Comparison of ENCODE assay signal across 25 mouse cellular contexts in the genomic region with DNA sequence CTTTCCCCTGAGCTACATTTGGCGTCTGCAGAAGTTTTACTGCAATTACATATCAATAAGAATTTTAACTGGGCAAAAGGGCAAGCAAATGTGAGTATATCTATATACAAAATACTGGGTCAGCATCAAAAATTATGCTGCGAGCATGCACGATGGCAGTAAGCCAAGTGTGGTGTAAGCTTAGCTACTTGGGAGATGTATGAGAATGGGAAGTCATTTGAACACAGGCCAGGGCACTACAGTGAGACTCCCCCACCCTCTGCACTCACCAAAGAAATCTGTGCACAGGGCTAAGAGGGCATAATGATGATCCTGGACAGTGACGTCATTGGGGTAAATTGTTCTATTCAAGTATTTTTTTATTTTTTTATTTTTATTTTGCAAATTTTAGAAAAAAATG. TPM values are rescaled to one million over a fixed set of nuclear protein-coding genes. Genes with fewer than 3 reads are reported as not detected.
DNase-seq lines count a peak whose midpoint lies in the region; ATAC-seq and TF ChIP-seq lines count a peak whose summit lies in the region.
"Had no signal": no experiment of that assay in that cellular context is flagged by ENCODE, and none has a peak within 500 bp of the region (broad histone marks: within the 10 kb centered on the region; RNA-seq: fewer than 3 reads in every experiment).

No protein-coding gene starts in this region.

- TF ChIP-seq EP300 in lung, postnatal 0 days (IDR thresholded peaks at IDR 0.05), result no peak

- DNase-seq in lung, embryonic 14.5 days, result peak; percentile 93
- DNase-seq in lung, postnatal 25 days (ENCODE audit: low spot score), result no peak
- peak; percentile 65 for DNase-seq in lung, postnatal 0 days (ENCODE audit: low spot score)
- DNase-seq in lung, postnatal 14 days, result no peak
- DNase-seq in NIH3T3 (ENCODE audit: low read depth) (peak; percentile 76), adipocyte (ENCODE audit: low spot score) (peak; percentile 74)
- DNase-seq in cerebellum, adult 2 months, result no peak
- DNase-seq: adrenal gland, adult 2 months; adrenal gland, postnatal 14 days; cerebellum, adult 11 months; cerebellum, adult 8-10 months; cerebellum, postnatal 10 days; cerebellum, postnatal 36 days; embryo, embryonic 11 days; forebrain, postnatal 0 days; gastrocnemius, adult 2 months; gastrocnemius, postnatal 14 days; heart, adult 11 months had no signal

- peaks cover 73% of the 10 kb centered on the region for H3K36me3 ChIP-seq in lung, embryonic 14.5 days (ENCODE audit: insufficient read depth)
- peaks cover 25% of the 10 kb centered on the region for H3K36me3 ChIP-seq in lung, postnatal 0 days (ENCODE audit: insufficient read depth, low read length)

- H3K9ac ChIP-seq in lung, embryonic 14.5 days, result no peak overlapping the region
- H3K9ac ChIP-seq in lung, postnatal 0 days (replicated peaks; ENCODE audit: low read depth), result no peak overlapping the region
- H3K9ac ChIP-seq: embryonic facial prominence, embryonic 15.5 days; forebrain, postnatal 0 days; hindbrain, embryonic 12.5 days; hindbrain, embryonic 15.5 days had no signal

- H3K9me3 ChIP-seq in lung, embryonic 14.5 days (ENCODE audit: low read depth, low read length), result no peaks in the 10 kb centered on the region
- H3K9me3 ChIP-seq in lung, postnatal 0 days (ENCODE audit: low read length), result no peaks in the 10 kb centered on the region
- H3K9me3 ChIP-seq: embryonic facial prominence, embryonic 15.5 days; hindbrain, embryonic 12.5 days; hindbrain, embryonic 15.5 days had no signal

- no peaks in the 10 kb centered on the region for H3K27me3 ChIP-seq in lung, embryonic 14.5 days (ENCODE audit: insufficient read depth, low read length)
- H3K27me3 ChIP-seq in lung, postnatal 0 days (replicated peaks; ENCODE audit: insufficient read depth, low read length), result no peaks in the 10 kb centered on the region
- H3K27me3 ChIP-seq in cerebellum, adult 2 months (ENCODE audit: control insufficient read depth, insufficient read depth, low read length), result no peaks in the 10 kb centered on the region
- H3K27me3 ChIP-seq: embryonic facial prominence, embryonic 15.5 days; hindbrain, embryonic 12.5 days; hindbrain, embryonic 15.5 days had no signal

- no peak overlapping the region for H3K4me2 ChIP-seq in lung, embryonic 14.5 days
- no peak overlapping the region for H3K4me2 ChIP-seq in lung, postnatal 0 days (replicated peaks; ENCODE audit: low read depth, low read length)
- H3K4me2 ChIP-seq: embryonic facial prominence, embryonic 15.5 days; heart, embryonic 11.5 days; hindbrain, embryonic 12.5 days; hindbrain, embryonic 15.5 days had no signal

- ATAC-seq in lung, embryonic 14.5 days (ENCODE audit: insufficient read depth), result peak; percentile 88
- ATAC-seq in lung, postnatal 0 days, result 0 out of 2 replicates have a peak, but pooled peaks have one; percentile 44
- ATAC-seq: activated CD4-positive, CD25-positive, alpha-beta regulatory T cell, adult 4 months; CD4-positive, CD25-positive, alpha-beta regulatory T cell, adult 4 months; forebrain, embryonic 14.5 days; forebrain, postnatal 0 days had no signal

- no peak overlapping the region for H3K27ac ChIP-seq in lung, embryonic 14.5 days (ENCODE audit: low read depth)
- H3K27ac ChIP-seq in lung, postnatal 0 days (ENCODE audit: low read length), result no peak overlapping the region
- H3K27ac ChIP-seq in cerebellum, adult 2 months (ENCODE audit: insufficient read depth, low read length), result no peak overlapping the region
- H3K27ac ChIP-seq: embryonic facial prominence, embryonic 15.5 days; gastrocnemius, adult 2 months; hindbrain, embryonic 12.5 days; hindbrain, embryonic 15.5 days had no signal

- 0 out of 2 replicates have a peak, but pooled peaks have one; percentile 1 for TF ChIP-seq CTCF in lung, embryonic 14.5 days (IDR thresholded peaks at IDR 0.05; ENCODE audit: low read depth)
- TF ChIP-seq CTCF in lung, postnatal 0 days (IDR thresholded peaks at IDR 0.05), result no peak
- TF ChIP-seq CTCF in cerebellum, adult 2 months (IDR thresholded peaks at IDR 0.05; ENCODE audit: borderline replicate concordance, insufficient read depth, low read depth, low read length), result no peak

- H3K4me3 ChIP-seq in lung, embryonic 14.5 days (ENCODE audit: low read depth, low read length), result no peak overlapping the region
- no peak overlapping the region for H3K4me3 ChIP-seq in lung, postnatal 0 days (ENCODE audit: low read depth, low read length)
- no peak overlapping the region for H3K4me3 ChIP-seq in cerebellum, adult 2 months (replicated peaks; ENCODE audit: insufficient read depth, low read depth, low read length)
- H3K4me3 ChIP-seq: embryonic facial prominence, embryonic 15.5 days; gastrocnemius, adult 2 months; hindbrain, embryonic 12.5 days; hindbrain, embryonic 15.5 days had no signal

- WGBS in lung, embryonic 14.5 days, result 48% methylated on average over 4 of the region's 4 CpGs
- 49% methylated on average over 4 of the region's 4 CpGs for WGBS in lung, postnatal 0 days
- 63% methylated on average over 4 of the region's 4 CpGs for WGBS in cerebellum, adult 2 months

- peaks cover 10% of the 10 kb centered on the region for H3K4me1 ChIP-seq in lung, embryonic 14.5 days (ENCODE audit: insufficient read depth)
- H3K4me1 ChIP-seq in lung, postnatal 0 days (ENCODE audit: insufficient read depth, low read depth, low read length), result peaks cover 3% of the 10 kb centered on the region; the same call in 1 of the 2 replicates
- no peaks in the 10 kb centered on the region; the same call in 1 of the 2 replicates for H3K4me1 ChIP-seq in cerebellum, adult 2 months (ENCODE audit: control insufficient read depth, insufficient read depth, low read length)

- no peak for TF ChIP-seq POLR2A in cerebellum, adult 2 months (IDR thresholded peaks at IDR 0.05; ENCODE audit: borderline replicate concordance, insufficient read depth, low read length)

RNA-seq across cellular contexts. Expression of a gene that starts 6.5 kb away (rescaled TPM):
- 119 and 136 TPM in 2 replicates for polyA plus RNA-seq in lung, embryonic 14.5 days (2014; fragmentation: Nextera tagmentation; extraction: Ambion mirVana)
- polyA plus RNA-seq in lung, postnatal 0 days (2015; fragmentation: Nextera tagmentation; extraction: Ambion mirVana), result 82.2 and 91.4 TPM in 2 replicates
- 108 and 111 TPM in 2 replicates for polyA plus RNA-seq in cerebellum, adult 2 months (2012; rRNA removed)

RNA-seq across cellular contexts. Expression of a gene that starts 20.4 kb away (rescaled TPM):
- 43.0 and 45.7 TPM in 2 replicates for polyA plus RNA-seq in lung, embryonic 14.5 days (2014; fragmentation: Nextera tagmentation; extraction: Ambion mirVana)
- 0.90 and 1.3 TPM in 2 replicates for polyA plus RNA-seq in lung, postnatal 0 days (2015; fragmentation: Nextera tagmentation; extraction: Ambion mirVana)
- 0.81 and 1.2 TPM in 2 replicates for polyA plus RNA-seq in cerebellum, adult 2 months (2012; rRNA removed)

RNA-seq across cellular contexts. Expression of a gene that starts 27.6 kb away (rescaled TPM):
- 66.0 and 70.0 TPM in 2 replicates for polyA plus RNA-seq in lung, embryonic 14.5 days (2014; fragmentation: Nextera tagmentation; extraction: Ambion mirVana)
- polyA plus RNA-seq in lung, postnatal 0 days (2015; fragmentation: Nextera tagmentation; extraction: Ambion mirVana), result 20.6 and 34.6 TPM in 2 replicates
- polyA plus RNA-seq in cerebellum, adult 2 months (2012; rRNA removed), result 20.4 and 21.5 TPM in 2 replicates

RNA-seq across cellular contexts. Expression of a gene that starts 35.1 kb away (rescaled TPM):
- 31.1 and 36.2 TPM in 2 replicates for polyA plus RNA-seq in lung, embryonic 14.5 days (2014; fragmentation: Nextera tagmentation; extraction: Ambion mirVana)
- polyA plus RNA-seq in lung, postnatal 0 days (2015; fragmentation: Nextera tagmentation; extraction: Ambion mirVana), result 10.6 and 15.1 TPM in 2 replicates
- 2.2 and 2.3 TPM in 2 replicates for polyA plus RNA-seq in cerebellum, adult 2 months (2012; rRNA removed)

RNA-seq across cellular contexts. Expression of a gene that starts 39.8 kb away (rescaled TPM):
- polyA plus RNA-seq in lung, embryonic 14.5 days (2014; fragmentation: Nextera tagmentation; extraction: Ambion mirVana), result 10.1 TPM in 2 replicates
- polyA plus RNA-seq in lung, postnatal 0 days (2015; fragmentation: Nextera tagmentation; extraction: Ambion mirVana), result 1.6 TPM in 2 replicates
- polyA plus RNA-seq in cerebellum, adult 2 months (2012; rRNA removed), result 13.8 and 15.3 TPM in 2 replicates

Comparison
In these comparisons a context has a peak if more than half of its experiments do, and no peak if none do; other contexts are left out.
1. DNase-seq: peak in lung, embryonic 14.5 days (single experiment), lung, postnatal 0 days (single experiment), NIH3T3 (single experiment) and adipocyte (single experiment); none in lung, postnatal 25 days (single experiment), lung, postnatal 14 days (single experiment) and cerebellum, adult 2 months (0 of 2).
2. RNA of a gene that starts 20.4 kb away (polyA plus RNA-seq): 43.0 to 45.7 TPM in lung, embryonic 14.5 days; 0.90 to 1.3 TPM in lung, postnatal 0 days and 0.81 to 1.2 TPM in cerebellum, adult 2 months; every median in the first group is over 10 times any median in the second.